Mouse (Mus musculus) myocyte (in vitro differentiated cells): ENCODE measurements around the gene Adamtsl4. TPM values are rescaled to one million over a fixed set of nuclear protein-coding genes. Genes with fewer than 3 reads are reported as not detected.

Source experiments
- H3K27me3 ChIP-seq: one replicate; pipeline ENCODE4 v1.6.1; 2011; ENCODE audit not compliant: control insufficient read depth, insufficient read depth, insufficient read length
- H3K36me3 ChIP-seq: one replicate; pipeline ENCODE4 v1.6.1; 2011; ENCODE audit not compliant: control insufficient read depth, insufficient read depth
- H3K4me2 ChIP-seq: one replicate; pipeline ENCODE4 v1.6.1; 2011; ENCODE audit warnings: low read depth, control low read depth
- H3K4me3 ChIP-seq: one replicate; pipeline ENCODE4 v1.5.1; 2011; ENCODE audit warnings: mild to moderate bottlenecking, control low read depth, moderate library complexity
- H3K79me2 ChIP-seq: one replicate; pipeline ENCODE4 v1.6.1; 2011; ENCODE audit not compliant: control insufficient read depth, insufficient read depth
- H3ac ChIP-seq: one replicate; pipeline ENCODE4 v1.6.1; 2011; ENCODE audit not compliant: control insufficient read depth, insufficient read length
- CEBPB ChIP-seq: IDR thresholded peaks from 2 replicates; pipeline ENCODE4 v1.6.1; 2011; ENCODE audit warnings: mild to moderate bottlenecking, moderate library complexity; ENCODE audit not compliant: poor library complexity, insufficient read depth, severe bottlenecking
- E2F4 ChIP-seq: IDR thresholded peaks from one replicate; pipeline ENCODE4 v1.6.1; 2011; ENCODE audit warnings: mild to moderate bottlenecking, control low read depth, moderate library complexity; ENCODE audit not compliant: insufficient read depth
- MAX ChIP-seq: IDR thresholded peaks from one replicate; pipeline ENCODE4 v1.6.1; 2011; ENCODE audit warnings: low read depth, mild to moderate bottlenecking, control low read depth
- MYOD1 ChIP-seq, 3 experiments: IDR thresholded peaks; one replicate each; pipeline ENCODE4 v1.6.1; 2011; ENCODE audit warnings: control low read depth in 2 of 3, low read depth in 2 of 3, mild to moderate bottlenecking in 2 of 3, moderate library complexity in 1 of 3; ENCODE audit not compliant: insufficient read length in 2 of 3, control insufficient read depth in 1 of 3
- MYOG ChIP-seq, 3 experiments: IDR thresholded peaks; one replicate each; pipeline ENCODE4 v1.6.1; 2011; ENCODE audit warnings: control low read depth in 2 of 3, low read depth in 2 of 3, mild to moderate bottlenecking in 2 of 3; ENCODE audit not compliant: insufficient read length in 2 of 3, control insufficient read depth in 1 of 3, insufficient read depth in 1 of 3
- POLR2A ChIP-seq: IDR thresholded peaks from one replicate; pipeline ENCODE4 v1.6.1; 2011; ENCODE audit warnings: low read depth, mild to moderate bottlenecking, control low read depth, moderate library complexity; ENCODE audit not compliant: insufficient read length
- POLR2AphosphoS2 ChIP-seq: IDR thresholded peaks from one replicate; pipeline ENCODE4 v1.6.1; 2011; ENCODE audit warnings: low read depth, control low read depth; ENCODE audit not compliant: insufficient read length
- REST ChIP-seq: IDR thresholded peaks from one replicate; pipeline ENCODE4 v1.6.1; 2011; ENCODE audit warnings: mild to moderate bottlenecking, control low read depth, moderate library complexity; ENCODE audit not compliant: insufficient read depth, insufficient read length
- SRF ChIP-seq: IDR thresholded peaks from one replicate; pipeline ENCODE4 v1.6.1; 2011; ENCODE audit warnings: low read depth; ENCODE audit not compliant: control insufficient read depth, insufficient read length
- TCF12 ChIP-seq: IDR thresholded peaks from one replicate; pipeline ENCODE4 v1.6.1; 2011; ENCODE audit warnings: mild to moderate bottlenecking, control low read depth; ENCODE audit not compliant: poor library complexity, insufficient read depth, severe bottlenecking
- TCF3 ChIP-seq: IDR thresholded peaks from one replicate; pipeline ENCODE4 v1.6.1; 2011; ENCODE audit warnings: low read depth, control low read depth; ENCODE audit not compliant: insufficient read length
- USF1 ChIP-seq: IDR thresholded peaks from one replicate; pipeline ENCODE4 v1.6.1; 2011; ENCODE audit warnings: low read depth, mild to moderate bottlenecking, control low read depth, moderate library complexity
- polyA plus RNA-seq: library from polyadenylated mRNA; unstranded; fragments of >200 nt; fragmentation: generic; extraction: Trizol; gene quantifications from one replicate; pipeline ENCODE4 v1.2.1, GENCODE M21; 2012; ENCODE audit warnings: missing spikeins

Gene Adamtsl4
- polyA plus RNA-seq, 1 experiment: 4.6 TPM

- no peak overlapping the region for H3ac ChIP-seq
- H3K79me2 ChIP-seq: peaks cover 11% of the 10 kb centered on the region
- H3K36me3 ChIP-seq: no peaks in the 10 kb centered on the region
- no peak for TF ChIP-seq SRF
- TF ChIP-seq TCF12: no peak
- TF ChIP-seq USF1: no peak
- TF ChIP-seq TCF3: no peak
- no peak for TF ChIP-seq MYOD1 (IDR thresholded peaks at IDR 0.05; ENCODE audit: control insufficient read depth in 1 of 3, insufficient read length in 2 of 3, low read depth in 2 of 3)
- TF ChIP-seq E2F4: no peak
- no peak overlapping the region for H3K4me2 ChIP-seq
- H3K27me3 ChIP-seq: no peaks in the 10 kb centered on the region
- H3K4me3 ChIP-seq: no peak overlapping the region
These were observed 34.2 kb downstream of the Adamtsl4 start for GRCm38 (mm10) chr3:95653473-95654034.

- Histone ChIP-seq H3K36me3 (no peaks in the 10 kb centered on the region), H3K4me2 (no peak overlapping the region), H3ac (no peak overlapping the region), H3K27me3 (no peaks in the 10 kb centered on the region), H3K79me2 (peaks cover 6% of the 10 kb centered on the region), H3K4me3 (no peak overlapping the region)
- no peak for TF ChIP-seq MYOD1 (IDR thresholded peaks at IDR 0.05; ENCODE audit: control insufficient read depth in 1 of 3, insufficient read length in 2 of 3, low read depth in 2 of 3)
- no peak for TF ChIP-seq E2F4
- no peak for TF ChIP-seq TCF12
- TF ChIP-seq TCF3: no peak
- no peak for TF ChIP-seq MYOG (IDR thresholded peaks at IDR 0.05; ENCODE audit: control insufficient read depth in 1 of 3, insufficient read depth in 1 of 3, insufficient read length in 2 of 3, low read depth in 2 of 3)
- TF ChIP-seq REST: no peak
- TF ChIP-seq CEBPB: no peak
- TF ChIP-seq POLR2A: no peak
- no peak for TF ChIP-seq SRF
- no peak for TF ChIP-seq POLR2AphosphoS2
- TF ChIP-seq USF1: no peak
- TF ChIP-seq MAX: no peak
These were observed 34.8 kb downstream of the Adamtsl4 start for GRCm38 (mm10) chr3:95652871-95653270.

GRCm38 (mm10) chr3:95652204-95652811 is 35.4 kb downstream of the Adamtsl4 start:
- Histone ChIP-seq H3K27me3 (no peaks in the 10 kb centered on the region), H3K36me3 (no peaks in the 10 kb centered on the region), H3K79me2 (peaks cover under 1% of the 10 kb centered on the region), H3K4me2 (no peak overlapping the region), H3ac (no peak overlapping the region), H3K4me3 (no peak overlapping the region)
- no peak for TF ChIP-seq TCF12

GRCm38 (mm10) chr3:95651391-95652203 is 36.1 kb downstream of the Adamtsl4 start:
- no peaks in the 10 kb centered on the region for H3K36me3 ChIP-seq

GRCm38 (mm10) chr3:95651033-95651373 is 36.7 kb downstream of the Adamtsl4 start:
- H3K27me3 ChIP-seq: no peaks in the 10 kb centered on the region
- peak overlapping the region; percentile 53 for H3K4me2 ChIP-seq
- H3ac ChIP-seq: no peak overlapping the region
- no peak overlapping the region for H3K4me3 ChIP-seq
- TF ChIP-seq MYOG (IDR thresholded peaks at IDR 0.05; ENCODE audit: control insufficient read depth in 1 of 3, insufficient read depth in 1 of 3, insufficient read length in 2 of 3, low read depth in 2 of 3) (no peak), USF1 (peak; percentile 39), TCF3 (no peak), POLR2AphosphoS2 (peak; percentile 22)
- no peaks in the 10 kb centered on the region for H3K36me3 ChIP-seq
- no peaks in the 10 kb centered on the region for H3K79me2 ChIP-seq

More at GRCm38 (mm10) chr3:95651391-95652203, 36.1 kb downstream of the Adamtsl4 start:
- Histone ChIP-seq H3K4me2 (peak overlapping the region; percentile 53), H3ac (no peak overlapping the region), H3K79me2 (no peaks in the 10 kb centered on the region), H3K27me3 (no peaks in the 10 kb centered on the region), H3K4me3 (no peak overlapping the region)
- TF ChIP-seq CEBPB (no peak), USF1 (no peak)
